Mouse (Mus musculus): ENCODE measurements around the gene Asb17.
A peak's percentile ranks its signal among the peaks of the same experiment; 100 is the strongest.
"Not testable (repeated sequence)": the region's sequence is repeated elsewhere in the genome, so short reads cannot be mapped to it uniquely, and the experiment has no call there.

Gene Asb17

GRCm38 (mm10) chr3:153831873-153832653, 11.9 kb upstream of the Asb17 start:
- DNase-seq (ENCODE audit: low spot score in 2 of 2), result peak; percentile 16 to 31

DNA sequence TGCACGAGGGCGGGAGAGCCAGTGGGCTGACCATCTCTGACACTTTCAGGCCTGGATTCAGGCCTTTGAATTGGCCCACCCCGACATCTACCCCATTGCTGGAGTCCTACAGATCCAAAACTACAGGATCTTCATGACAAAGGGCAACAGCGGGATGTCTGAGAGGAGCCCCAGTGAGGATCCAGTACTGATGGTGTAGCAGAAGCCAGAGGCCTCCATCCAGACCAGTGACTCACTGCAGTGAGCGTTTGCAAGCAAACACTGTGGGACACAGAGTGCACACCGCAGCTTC, 11.4 kb upstream of the Asb17 start:
- DNase-seq (ENCODE audit: low spot score in 2 of 2), result no peak

DNA sequence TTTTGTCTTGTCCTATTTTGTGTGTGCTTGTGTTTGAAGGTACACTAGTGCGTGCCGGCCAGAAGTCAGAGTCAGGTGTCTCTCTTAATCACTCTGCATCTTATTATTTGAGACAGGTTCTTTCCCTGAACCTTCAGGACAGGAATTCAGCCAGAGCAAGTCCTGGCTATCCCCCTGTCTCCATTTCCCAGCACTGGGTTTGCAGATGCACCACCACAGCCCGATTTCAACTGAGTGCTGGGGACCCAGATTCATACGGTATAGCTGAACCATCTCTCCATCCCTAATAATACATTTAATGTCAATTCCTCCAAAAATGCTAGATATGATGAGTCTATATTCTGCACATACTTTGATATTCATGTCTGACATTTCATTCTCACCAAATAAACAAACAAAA, 9.9 kb upstream of the Asb17 start:
- no peak for DNase-seq (ENCODE audit: low spot score in 2 of 2)

DNA sequence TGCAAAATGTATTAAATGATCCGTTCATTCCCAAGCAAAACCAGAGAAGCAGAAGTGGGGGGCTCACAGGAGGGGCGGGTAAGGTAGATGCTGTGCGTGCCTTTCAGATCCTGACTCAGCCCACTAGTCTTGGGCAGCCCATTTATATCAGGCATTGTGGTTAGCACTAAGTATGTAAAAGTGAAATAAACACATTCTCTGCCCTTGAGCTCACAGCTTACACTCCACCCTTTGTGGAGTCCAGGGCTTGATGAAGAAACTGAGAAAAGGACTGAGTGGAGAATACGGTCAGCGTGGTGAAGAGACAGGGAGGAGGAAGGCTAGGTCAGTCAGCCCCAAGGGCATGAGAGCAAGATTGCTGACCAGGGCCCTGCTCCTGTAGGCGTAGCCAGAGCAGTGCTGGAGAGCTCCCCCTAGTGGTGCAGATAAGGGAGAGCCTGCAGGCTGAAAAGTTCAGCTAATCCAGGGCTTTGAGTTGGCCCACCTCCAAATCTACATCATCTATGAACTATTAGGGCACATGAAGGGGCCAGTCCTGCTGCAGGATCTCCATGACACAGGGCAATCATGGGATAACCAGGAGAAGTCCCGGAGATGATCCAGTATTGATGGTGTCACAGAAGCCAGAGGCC, 8.4 kb upstream of the Asb17 start:
- DNase-seq (ENCODE audit: low spot score in 2 of 2), result peak; percentile 59 to 60

GRCm38 (mm10) chr3:153836316-153836715, 7.7 kb upstream of the Asb17 start:
- DNase-seq (ENCODE audit: low spot score in 2 of 2), result no peak

DNA sequence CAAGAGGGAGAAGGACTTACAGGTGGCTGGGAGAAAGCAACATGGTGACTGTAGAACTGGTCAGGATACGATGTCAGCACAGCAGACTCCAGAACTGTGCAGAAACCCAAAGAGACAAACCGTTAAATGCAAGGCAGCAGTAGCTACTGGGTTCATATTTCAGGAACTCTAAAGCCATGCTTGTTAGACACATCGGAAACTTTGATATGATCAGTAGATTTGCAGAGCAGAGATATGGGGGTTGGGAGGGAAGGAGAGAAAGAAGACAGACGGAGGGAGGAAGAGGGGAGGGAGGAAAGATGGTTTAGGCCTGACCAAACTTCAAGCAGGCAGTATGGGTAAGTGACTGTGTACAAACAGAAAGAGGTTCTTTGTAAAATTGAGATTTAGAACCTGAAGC, 6.4 kb upstream of the Asb17 start:
- no peak for DNase-seq (ENCODE audit: low spot score in 2 of 2)

DNA sequence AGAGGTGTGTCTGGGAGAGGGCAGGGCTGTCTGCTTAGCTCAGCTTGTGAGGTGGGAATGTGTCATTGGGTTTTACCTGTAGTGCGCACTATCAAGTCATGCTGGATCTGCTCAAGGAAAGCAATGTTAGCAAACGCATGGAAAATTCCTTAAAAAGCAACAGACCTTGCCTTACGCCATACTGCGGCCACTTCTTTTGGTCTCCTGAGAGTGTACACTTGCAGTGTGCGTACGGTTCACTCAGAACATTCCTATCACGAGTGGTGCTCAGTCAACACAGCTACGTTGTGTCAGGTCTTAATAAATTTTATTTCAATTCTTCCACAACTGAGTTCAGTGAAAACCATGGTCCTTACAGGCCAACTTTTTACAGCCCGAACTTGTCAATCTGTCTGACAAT, 748 bp downstream of the Asb17 start:
- no peak for DNase-seq (ENCODE audit: low spot score in 2 of 2)

GRCm38 (mm10) chr3:153845500-153845899, 1.5 kb downstream of the Asb17 start:
- no peak for DNase-seq (ENCODE audit: low spot score in 2 of 2)

DNA sequence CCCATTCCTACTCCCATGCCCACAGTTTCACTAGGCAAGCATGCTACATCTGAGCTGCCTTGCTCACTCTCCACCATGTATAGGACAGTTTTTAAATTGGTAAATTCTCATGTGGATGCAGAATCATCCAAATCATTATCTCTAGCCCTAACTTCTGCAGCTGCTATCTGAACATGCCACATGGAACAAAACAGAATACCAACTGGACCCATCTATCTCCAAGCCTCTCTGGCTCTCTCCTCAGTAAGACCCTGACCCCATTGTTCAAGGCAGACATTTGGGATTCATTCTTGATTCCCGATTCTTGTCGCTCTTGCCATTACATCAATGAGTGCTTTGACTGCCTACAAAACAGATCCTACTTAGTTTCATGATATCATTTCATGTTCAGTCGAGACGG, 2.1 kb downstream of the Asb17 start:
- no peak for DNase-seq (ENCODE audit: low spot score in 2 of 2)

- DNase-seq (ENCODE audit: low spot score in 2 of 2), result no peak
These were observed 3.3 kb downstream of the Asb17 start for GRCm38 (mm10) chr3:153847207-153847733.

GRCm38 (mm10) chr3:153849368-153850015, 5.5 kb downstream of the Asb17 start:
- DNase-seq (ENCODE audit: low spot score in 2 of 2), result peak; percentile 50 to 51

DNA sequence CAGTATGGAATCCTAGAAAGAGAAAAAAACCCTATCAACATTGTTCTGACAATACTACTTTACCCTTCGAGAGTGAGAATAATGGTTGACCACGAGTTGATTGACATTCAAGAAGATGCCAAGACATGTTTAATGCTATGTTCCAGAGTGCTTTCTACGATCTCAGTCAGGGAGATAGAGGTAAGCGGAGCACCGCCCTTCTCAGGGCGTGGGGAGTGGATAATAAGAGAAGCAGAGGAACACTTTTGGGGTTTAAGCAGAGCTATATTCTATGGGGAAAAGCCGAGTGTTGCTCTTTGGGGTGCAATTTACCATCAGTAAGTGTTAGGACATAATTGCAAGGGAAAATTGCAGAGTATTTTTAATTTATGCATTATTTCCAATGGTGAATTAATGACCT, 6.8 kb downstream of the Asb17 start:
- DNase-seq (ENCODE audit: low spot score in 2 of 2), result peak; percentile 13 to 60

DNA sequence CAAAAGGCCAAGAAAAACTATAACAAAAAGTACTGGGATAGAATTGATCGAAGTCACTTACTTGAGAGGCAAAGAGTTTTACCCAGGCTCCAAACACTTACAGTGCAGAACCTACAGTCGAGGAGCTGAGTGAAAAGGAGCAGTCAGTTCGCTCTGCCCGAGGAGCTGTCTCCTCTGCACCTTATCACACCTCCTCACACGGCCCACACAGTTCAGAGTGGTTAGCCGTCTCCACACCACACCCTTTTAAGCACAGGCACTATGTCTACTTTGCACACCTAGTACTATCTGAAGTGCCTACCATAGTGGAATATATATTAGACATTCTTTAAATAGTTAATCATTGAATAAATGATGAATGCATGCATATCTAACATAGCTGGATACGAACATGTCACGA, 8.3 kb downstream of the Asb17 start:
- DNase-seq (ENCODE audit: low spot score in 2 of 2), result peak; percentile 50 to 67

DNA sequence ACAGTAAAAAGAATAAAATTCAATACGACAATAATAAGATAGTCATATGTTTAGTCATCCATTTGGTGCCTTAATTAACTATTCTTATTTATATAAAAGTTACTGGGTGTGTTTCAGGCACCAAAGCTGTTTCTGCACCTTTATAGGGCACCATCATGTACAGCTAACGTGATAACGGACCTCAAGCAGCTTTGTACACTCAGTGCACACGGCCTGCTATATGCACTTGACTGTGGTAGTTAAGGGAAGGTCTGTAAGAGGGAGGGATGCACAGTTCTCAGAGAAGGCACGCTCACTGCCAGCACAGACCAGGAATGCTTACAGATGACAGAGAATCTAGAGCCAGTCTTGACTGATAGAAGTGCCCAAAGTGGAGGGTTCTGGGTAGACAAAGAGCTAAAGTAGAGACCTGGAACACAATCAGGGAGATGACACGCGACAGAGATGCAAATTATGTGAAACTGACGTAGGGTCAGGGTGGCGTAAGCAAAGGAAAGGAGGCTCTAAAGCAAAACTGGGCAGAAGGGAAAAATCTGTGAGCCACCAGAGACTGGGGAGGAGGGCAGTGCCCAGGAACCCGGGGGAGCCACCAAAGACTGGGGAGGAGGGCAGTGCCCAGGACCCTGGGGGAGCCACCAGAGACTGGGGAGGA, 14.5 kb downstream of the Asb17 start:
- DNase-seq (ENCODE audit: low spot score in 2 of 2), result no peak

DNA sequence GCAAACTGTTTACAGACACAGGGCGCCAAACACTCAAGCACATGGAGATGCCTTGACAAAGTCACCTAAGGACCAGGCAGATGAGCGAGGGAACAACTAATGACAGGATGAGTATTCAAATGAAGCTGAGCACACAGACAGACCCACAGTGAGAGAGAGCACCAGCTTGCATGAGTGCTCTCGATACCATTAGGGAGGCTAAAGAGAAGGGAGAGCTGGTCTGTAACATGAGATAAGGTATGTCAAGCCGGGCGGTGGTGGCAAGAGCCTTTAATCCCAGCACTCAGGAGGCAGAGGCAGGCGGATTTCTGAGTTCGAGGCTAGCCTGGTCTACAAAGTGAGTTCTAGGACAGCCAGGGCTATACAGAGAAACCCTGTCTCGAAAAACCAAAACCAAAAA, 16.4 kb downstream of the Asb17 start:
- DNase-seq (ENCODE audit: low spot score in 2 of 2), result not testable (repeated sequence)

- DNase-seq (ENCODE audit: low spot score in 2 of 2), result no peak
These were observed 19.8 kb downstream of the Asb17 start for GRCm38 (mm10) chr3:153863816-153864215.

DNA sequence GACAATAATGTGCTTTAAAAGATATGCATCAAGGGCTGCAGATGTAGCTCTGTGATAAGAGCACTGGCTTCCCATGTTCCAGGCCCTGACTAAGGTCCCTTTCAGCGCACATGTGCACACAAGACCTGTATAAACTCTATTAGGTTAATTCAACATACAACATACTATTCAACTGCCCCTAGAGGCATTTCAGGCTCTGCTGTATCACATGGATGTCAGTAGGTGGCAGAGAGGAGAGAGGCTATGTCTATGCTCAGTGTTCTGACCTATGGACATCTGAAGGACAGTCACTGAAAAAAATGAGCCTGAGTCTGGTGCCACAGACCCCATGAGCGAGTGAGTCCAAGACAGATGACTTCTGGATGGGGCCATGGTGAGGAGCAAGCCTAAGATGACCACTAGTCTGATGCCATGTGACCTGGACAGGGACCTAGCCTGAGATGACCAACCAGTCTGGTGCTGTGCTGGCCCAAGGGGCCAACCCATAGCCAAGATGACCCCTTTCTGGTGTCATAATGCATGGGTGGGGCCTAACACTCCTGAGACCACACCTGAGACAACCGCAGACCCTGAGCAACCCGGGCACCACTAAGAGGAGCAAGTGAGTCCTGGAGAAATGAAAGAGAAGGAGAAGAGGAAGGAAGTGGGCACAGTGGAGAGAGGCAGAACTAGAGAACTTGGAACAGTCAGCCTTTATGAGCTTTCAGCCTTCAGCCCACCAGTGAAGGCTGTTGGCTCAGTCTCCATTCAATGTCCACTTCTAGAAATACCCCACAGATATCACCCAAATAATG, 20.8 kb downstream of the Asb17 start:
- DNase-seq (ENCODE audit: low spot score in 2 of 2), result no peak

- no peak for DNase-seq (ENCODE audit: low spot score in 2 of 2)
These were observed 23.4 kb downstream of the Asb17 start for GRCm38 (mm10) chr3:153867149-153868136.

GRCm38 (mm10) chr3:153871396-153871795, 27.4 kb downstream of the Asb17 start:
- DNase-seq (ENCODE audit: low spot score in 2 of 2), result no peak

DNA sequence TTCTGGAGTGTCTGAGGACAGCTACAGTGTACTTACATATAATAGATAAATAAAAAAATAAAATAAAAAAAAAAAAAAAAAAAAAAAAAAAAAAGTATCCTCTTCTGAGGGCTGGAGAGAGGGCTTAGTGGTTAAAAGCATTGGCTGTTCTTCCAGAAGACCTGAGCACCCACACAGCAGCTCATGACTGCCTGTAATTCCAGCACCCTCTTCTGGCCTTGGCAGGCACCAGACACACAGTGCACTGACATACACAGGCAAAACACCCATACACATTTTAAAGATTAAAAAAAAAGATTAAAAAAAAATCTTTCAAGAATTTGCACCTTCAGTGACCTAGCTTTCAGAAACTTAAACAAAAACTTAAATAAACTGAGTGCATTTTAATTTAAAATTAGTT, 42.3 kb downstream of the Asb17 start:
- no peak for DNase-seq (ENCODE audit: low spot score in 2 of 2)

Measured in spleen, postnatal 36 days (tissue).